Mouse (Mus musculus) c-Kit-positive CD71-positive TER-119-positive erythroid progenitor cells, embryonic 14.5 days (primary cell): Measurements from ENCODE around the gene Scgb2b24.

Source experiments
- DNase-seq: peaks from one replicate; pipeline ENCODE4 v3.0.0-alpha.2; 2013; ENCODE audit warnings: low spot score

Scgb2b24 gene

GRCm38 (mm10) chr7:33739212-33739611 is at the start of gene Scgb2b24:
Gene Scgb2b24 (minus strand): TSS chr7:33739312.
- DNase-seq, result no peak

GRCm38 (mm10) chr7:33743499-33743898 is 4.4 kb upstream of the Scgb2b24 start, which contains the start of gene Scgb1b24:
Gene Scgb1b24 (plus strand): TSS chr7:33743799.
- DNase-seq, result no peak

- DNase-seq, result no peak
These were observed 49.2 kb downstream of the Scgb2b24 start for GRCm38 (mm10) chr7:33689864-33690263.
